Mouse (Mus musculus) intestine, embryonic 15.5 days (tissue): ENCODE measurements around the gene Pgpep1. TPM values are rescaled to one million over a fixed set of nuclear protein-coding genes. Genes with fewer than 3 reads are reported as not detected.
A peak's percentile ranks its signal among the peaks of the same experiment; 100 is the strongest.

Source experiments
- ATAC-seq: fragments of 200-750 bp; cut with Nextera tagmentation; 2 replicates; pipeline ENCODE4 v1.8.0; 2017; ENCODE audit warnings: moderate TSS enrichment, moderate library complexity
- H3K27ac ChIP-seq: fragments of 300-500 bp; sonication (generic); 2 replicates; pipeline ENCODE4 v1.5.1; 2015; ENCODE audit warnings: mild to moderate bottlenecking, inconsistent platforms
- H3K27me3 ChIP-seq: fragments of 300-500 bp; sonication (generic); replicated peaks from 2 replicates; pipeline ENCODE4 v1.6.1; 2015; ENCODE audit warnings: inconsistent platforms
- H3K36me3 ChIP-seq: fragments of 300-500 bp; sonication (generic); 2 replicates; pipeline ENCODE4 v1.6.1; 2015; ENCODE audit warnings: inconsistent platforms
- H3K4me1 ChIP-seq: fragments of 300-500 bp; sonication (generic); replicated peaks from 2 replicates; pipeline ENCODE4 v1.6.1; 2015; ENCODE audit warnings: inconsistent platforms
- H3K4me2 ChIP-seq: fragments of 300-500 bp; sonication (generic); replicated peaks from 2 replicates; pipeline ENCODE4 v1.6.1; 2015; ENCODE audit warnings: mild to moderate bottlenecking, inconsistent platforms
- H3K4me3 ChIP-seq: fragments of 300-500 bp; sonication (generic); replicated peaks from 2 replicates; pipeline ENCODE4 v1.5.1; 2015; ENCODE audit warnings: inconsistent platforms
- H3K9ac ChIP-seq: fragments of 300-500 bp; sonication (generic); 2 replicates; pipeline ENCODE4 v1.6.1; 2015; ENCODE audit warnings: inconsistent platforms
- H3K9me3 ChIP-seq: fragments of 300-500 bp; sonication (generic); 2 replicates; pipeline ENCODE4 v1.6.1; 2016; ENCODE audit warnings: inconsistent platforms
- WGBS: fragments of 180-500 bp; shearing (Covaris S2); methylation state at CpG from one replicate; pipeline ENCODE4 v1.1.7; 2015; 5-methylcytosine and 5-hydroxymethylcytosine counted together
- polyA plus RNA-seq: library from polyadenylated mRNA; unstranded; fragments of >200 nt; fragmentation: Nextera tagmentation; extraction: Ambion mirVana; gene quantifications from 2 replicates; pipeline ENCODE4 v1.2.1, GENCODE M21; 2015

Pgpep1 gene
- polyA plus RNA-seq, 1 experiment from 2014 or later: 58.0 TPM

DNA sequence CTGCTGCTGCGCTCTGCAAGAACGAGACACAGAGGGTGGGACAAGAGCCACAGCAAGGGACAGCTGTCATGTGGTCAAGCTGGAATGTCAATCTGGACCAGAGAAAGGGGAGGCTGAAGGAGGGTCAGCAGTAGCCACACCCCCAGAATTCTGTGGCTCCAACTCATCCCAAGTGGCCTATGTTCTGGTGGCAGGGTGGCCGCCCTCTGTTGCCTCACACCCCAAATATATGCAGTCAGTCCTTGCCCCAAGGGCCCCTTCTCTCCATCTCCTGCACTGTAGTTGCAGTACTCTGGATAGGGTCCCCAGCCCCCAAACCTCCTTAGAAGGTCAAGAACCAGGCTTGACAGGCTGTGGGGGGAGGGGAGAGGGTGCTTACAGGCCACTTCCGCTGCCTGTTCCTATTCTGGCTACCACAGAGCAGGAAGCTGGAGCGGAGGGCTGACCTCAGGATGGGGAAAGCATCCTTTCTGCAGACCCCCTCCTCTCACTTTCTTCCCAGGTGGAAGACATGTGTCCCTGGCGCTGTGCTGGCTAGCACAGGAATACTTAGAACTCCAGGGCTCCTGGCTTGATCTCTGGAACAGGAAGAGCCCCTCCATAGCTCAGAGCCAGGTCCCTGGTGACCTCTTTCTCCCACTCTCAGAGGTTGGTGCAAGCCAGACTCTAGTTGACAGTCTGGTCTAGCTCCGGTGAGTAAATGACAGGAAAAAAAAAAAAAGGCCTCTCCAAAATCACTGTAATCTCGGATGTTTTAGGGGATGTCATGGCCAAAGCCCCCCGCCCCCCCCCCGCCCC is 59.5 kb downstream of the Pgpep1 start:
- Histone ChIP-seq H3K36me3 (peaks cover 20% of the 10 kb centered on the region), H3K4me1 (peaks cover 55% of the 10 kb centered on the region), H3K27ac (peak overlapping the region; percentile 24; the same call in 1 of the 2 replicates), H3K9ac (peak overlapping the region; percentile 5; the same call in 1 of the 2 replicates), H3K4me2 (peak overlapping the region; percentile 50), H3K27me3 (no peaks in the 10 kb centered on the region), H3K4me3 (0 out of 2 replicates have a peak overlapping the region, but pooled peaks have one; percentile 4), H3K9me3 (no peaks in the 10 kb centered on the region)
- no peak for ATAC-seq
- WGBS: 31% methylated on average over 10 of the region's 10 CpGs

DNA sequence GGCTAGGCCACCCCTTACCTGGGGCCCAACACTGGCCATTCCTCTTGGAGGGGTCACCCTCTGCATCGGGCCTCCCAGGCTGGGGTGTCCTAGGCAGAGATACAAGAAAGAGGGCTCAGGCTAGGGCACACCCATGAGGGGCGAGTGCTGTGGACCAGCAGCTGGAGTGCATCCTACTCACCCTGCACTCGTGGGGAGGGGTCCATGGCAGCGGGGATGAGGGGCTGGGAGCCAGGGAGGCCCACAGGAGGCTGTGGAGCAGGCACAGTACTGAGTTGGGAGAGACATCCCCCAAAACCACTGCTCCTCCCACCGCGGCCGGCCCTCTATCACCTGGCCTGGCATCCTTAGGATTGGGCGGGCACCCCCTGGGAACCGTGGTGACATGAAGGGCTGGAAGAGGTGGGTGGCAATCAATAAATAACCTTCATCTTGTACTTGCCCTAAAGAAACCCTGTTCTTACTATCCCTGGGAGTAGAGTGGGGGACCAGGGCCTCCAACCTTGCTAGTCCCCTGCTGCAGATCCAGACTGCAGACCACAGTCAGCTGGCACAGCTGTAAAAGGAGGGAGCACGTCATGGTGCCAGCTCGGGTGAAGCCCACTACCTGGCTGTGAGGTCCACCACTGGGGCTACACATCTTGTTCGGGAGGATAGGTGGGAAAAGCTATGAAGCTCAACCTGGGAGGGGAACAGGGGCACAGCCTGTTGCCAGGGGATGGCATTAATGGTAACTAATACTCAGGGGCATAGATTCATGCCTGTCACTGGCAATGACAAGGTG is 60.5 kb downstream of the Pgpep1 start:
- Histone ChIP-seq H3K27me3 (no peaks in the 10 kb centered on the region), H3K9ac (no peak overlapping the region), H3K4me1 (peaks cover 63% of the 10 kb centered on the region), H3K36me3 (peaks cover 22% of the 10 kb centered on the region), H3K4me3 (no peak overlapping the region), H3K4me2 (no peak overlapping the region), H3K9me3 (no peaks in the 10 kb centered on the region), H3K27ac (no peak overlapping the region)
- no peak for ATAC-seq
- WGBS: 83% methylated on average over 12 of the region's 12 CpGs

DNA sequence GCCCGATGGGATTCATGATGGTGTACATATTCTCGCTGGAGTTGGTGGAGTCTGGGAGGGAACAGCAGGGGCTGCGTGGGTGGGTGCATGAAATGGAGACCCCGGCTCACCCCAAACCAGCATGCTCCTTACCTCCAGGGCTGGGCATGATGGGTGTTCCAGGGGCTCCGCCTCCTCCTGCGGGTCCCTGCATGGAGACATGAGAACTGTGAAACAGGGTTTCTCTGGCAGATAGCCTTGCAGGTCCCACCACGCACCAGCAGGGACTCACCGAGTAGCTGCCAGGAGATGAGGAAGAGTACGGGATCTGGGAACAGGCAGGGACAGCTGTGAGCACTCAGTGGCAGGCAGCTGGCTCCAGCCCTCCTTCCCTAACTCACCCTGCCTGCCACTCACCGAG is 61.5 kb downstream of the Pgpep1 start:
- 27% methylated on average over 10 of the region's 10 CpGs for WGBS

DNA sequence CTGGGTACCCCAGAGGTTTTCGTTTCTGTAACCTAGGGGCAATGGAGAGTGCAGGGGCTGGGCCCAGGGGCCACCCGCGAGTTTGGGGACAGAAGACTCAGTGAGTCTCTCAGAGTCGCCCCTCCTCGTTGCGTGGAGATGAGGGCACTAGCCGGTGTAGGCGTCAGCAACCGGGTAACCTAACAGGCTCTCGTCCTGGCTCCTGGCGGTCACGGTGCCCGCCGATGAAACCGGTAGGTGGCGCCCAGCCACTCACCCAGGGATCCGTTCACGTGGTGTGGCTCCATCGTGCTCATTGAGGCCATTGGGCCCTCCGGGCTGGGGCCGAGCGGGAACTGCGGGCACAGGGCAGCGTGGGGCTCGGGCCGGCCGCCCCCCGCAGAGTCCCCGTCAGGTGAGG is 61.9 kb downstream of the Pgpep1 start:
- Histone ChIP-seq H3K4me1 (peaks cover 69% of the 10 kb centered on the region), H3K9me3 (no peaks in the 10 kb centered on the region), H3K27ac (0 out of 2 replicates have a peak overlapping the region, but pooled peaks have one; percentile 27), H3K27me3 (no peaks in the 10 kb centered on the region), H3K4me2 (peak overlapping the region; percentile 83), H3K9ac (peak overlapping the region; percentile 59), H3K36me3 (peaks cover 22% of the 10 kb centered on the region), H3K4me3 (peak overlapping the region; percentile 44)
- WGBS: 8% methylated on average over 29 of the region's 29 CpGs
- ATAC-seq: peak; percentile 35

More for the DNA sequence above, 61.5 kb downstream of the Pgpep1 start:
- H3K4me2 ChIP-seq: peak overlapping the region; percentile 83
- no peaks in the 10 kb centered on the region for H3K9me3 ChIP-seq
- ATAC-seq: no peak
- H3K4me1 ChIP-seq: peaks cover 65% of the 10 kb centered on the region
- no peak overlapping the region for H3K9ac ChIP-seq
- H3K27ac ChIP-seq: no peak overlapping the region
- peaks cover 22% of the 10 kb centered on the region for H3K36me3 ChIP-seq
- no peaks in the 10 kb centered on the region for H3K27me3 ChIP-seq
- H3K4me3 ChIP-seq: peak overlapping the region; percentile 44

DNA sequence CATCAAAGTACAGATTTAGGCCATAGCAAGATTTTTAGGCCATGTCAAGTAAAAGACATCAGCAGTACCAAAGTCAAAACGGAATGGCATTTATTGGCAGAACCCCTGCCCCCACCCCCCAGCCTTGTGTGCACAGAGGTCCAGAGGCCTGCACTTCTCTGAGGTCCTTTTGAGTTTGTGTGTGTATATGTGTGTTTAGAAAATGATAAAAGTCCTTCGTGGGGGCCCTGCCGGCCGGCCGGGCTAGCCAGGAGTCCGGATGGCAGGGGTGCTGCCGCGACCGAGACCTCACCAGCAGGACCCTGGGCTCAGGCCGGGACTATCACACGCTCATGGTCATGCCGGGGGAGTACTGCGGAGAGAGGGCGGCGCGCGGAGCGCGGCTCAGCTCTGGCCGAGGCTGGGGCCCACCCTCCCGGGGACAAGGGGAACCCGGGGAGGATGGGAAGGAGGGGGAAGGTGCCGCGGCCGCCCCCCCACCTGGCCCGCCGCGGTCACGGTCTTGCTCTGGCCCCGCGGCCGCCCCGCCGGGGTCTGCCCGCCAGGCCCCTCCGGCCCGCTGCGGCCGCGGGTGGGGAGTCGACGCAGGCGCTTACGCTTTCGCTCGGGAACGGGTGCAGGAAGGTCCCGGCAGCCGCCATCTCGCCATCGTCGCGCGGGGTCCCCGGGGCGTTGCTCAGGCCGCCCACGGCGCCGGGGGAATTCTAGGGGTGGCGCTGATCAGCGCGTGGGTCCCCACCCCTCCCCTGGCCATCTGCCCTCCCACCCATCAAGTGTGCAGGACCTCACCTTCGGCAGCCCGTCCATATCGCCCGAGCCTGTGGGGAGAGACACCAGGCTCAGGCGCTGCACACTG is 62.5 kb downstream of the Pgpep1 start:
- Histone ChIP-seq H3K9me3 (no peaks in the 10 kb centered on the region), H3K36me3 (peaks cover 22% of the 10 kb centered on the region), H3K9ac (peak overlapping the region; percentile 59), H3K27me3 (no peaks in the 10 kb centered on the region), H3K4me2 (peak overlapping the region; percentile 83), H3K4me1 (peaks cover 72% of the 10 kb centered on the region), H3K4me3 (peak overlapping the region; percentile 44), H3K27ac (0 out of 2 replicates have a peak overlapping the region, but pooled peaks have one; percentile 27)
- ATAC-seq: no peak
- WGBS: 20% methylated on average over 67 of the region's 68 CpGs

DNA sequence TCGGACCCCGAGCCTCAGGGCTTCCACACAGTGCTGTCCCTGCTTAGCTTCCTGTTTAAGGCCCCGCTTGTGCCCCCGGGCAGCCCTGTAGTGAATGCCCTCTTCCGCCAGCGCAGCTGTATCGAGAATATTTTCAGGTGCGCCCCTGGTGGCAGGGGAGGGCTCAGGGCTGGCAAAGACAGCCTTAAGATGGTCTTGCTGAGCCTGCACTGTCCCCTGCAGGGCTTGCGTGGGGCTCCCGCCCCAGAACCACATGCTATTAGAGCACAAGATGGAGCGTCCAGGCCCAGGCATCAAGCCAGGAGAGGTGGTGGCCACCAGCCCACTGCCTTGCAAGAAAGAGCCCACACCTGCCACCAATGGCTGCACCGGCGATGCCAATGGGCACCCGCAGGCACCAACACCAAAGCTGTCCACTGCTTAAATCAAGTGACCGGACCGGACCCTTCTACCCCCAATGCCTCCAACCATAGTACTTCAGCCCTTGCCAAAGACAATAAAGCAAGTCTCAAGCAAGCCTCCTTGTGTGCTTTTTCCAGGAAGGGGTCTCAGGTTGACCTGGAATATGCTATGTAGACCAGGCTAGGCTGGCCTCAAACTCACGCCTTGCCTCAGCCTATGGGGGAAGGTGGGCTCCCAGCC is 63.3 kb downstream of the Pgpep1 start:
- no peak overlapping the region for H3K27ac ChIP-seq
- H3K4me3 ChIP-seq: peak overlapping the region; percentile 44; the same call in 1 of the 2 replicates
- peaks cover 72% of the 10 kb centered on the region for H3K4me1 ChIP-seq
- ATAC-seq: no peak
- H3K9ac ChIP-seq: no peak overlapping the region; the same call in 1 of the 2 replicates
- H3K27me3 ChIP-seq: no peaks in the 10 kb centered on the region
- peaks cover 17% of the 10 kb centered on the region for H3K36me3 ChIP-seq
- 86% methylated on average over 17 of the region's 17 CpGs for WGBS
- H3K4me2 ChIP-seq: peak overlapping the region; percentile 83
- no peaks in the 10 kb centered on the region for H3K9me3 ChIP-seq

Other genes with a start within 250 kb of the Pgpep1 start
- gene Crtc1, start 220.8 kb downstream of the Pgpep1 start, polyA plus RNA-seq: 14.8 and 15.0 TPM in 2 replicates
- gene Klhl26, start 183.4 kb downstream of the Pgpep1 start, polyA plus RNA-seq: 18.7 and 20.8 TPM in 2 replicates
- 3.2 and 4.2 TPM in 2 replicates for gene Tmem59l, start 173.0 kb downstream of the Pgpep1 start, polyA plus RNA-seq
- gene Crlf1, start 167.2 kb downstream of the Pgpep1 start, polyA plus RNA-seq: 0.95 and 1.2 TPM in 2 replicates
- 121 and 132 TPM in 2 replicates for gene Rex1bd, start 153.6 kb downstream of the Pgpep1 start, polyA plus RNA-seq
- gene Uba52, start 149.6 kb downstream of the Pgpep1 start, polyA plus RNA-seq: 957 and 992 TPM in 2 replicates
- gene Fkbp8, start 132.7 kb downstream of the Pgpep1 start, polyA plus RNA-seq: 277 and 331 TPM in 2 replicates
- gene Kxd1, start 132.4 kb downstream of the Pgpep1 start, polyA plus RNA-seq: 60.5 and 65.8 TPM in 2 replicates
- gene Ell, start 120.9 kb downstream of the Pgpep1 start, polyA plus RNA-seq: 15.9 TPM in 2 replicates
- gene Isyna1, start 66.0 kb downstream of the Pgpep1 start, polyA plus RNA-seq: 123 and 130 TPM in 2 replicates
- gene Ssbp4, start 51.5 kb downstream of the Pgpep1 start, polyA plus RNA-seq: 86.9 and 91.7 TPM in 2 replicates
- gene Lrrc25, start 44.2 kb downstream of the Pgpep1 start, polyA plus RNA-seq: 2.4 and 2.5 TPM in 2 replicates
- gene Gdf15, start 27.9 kb downstream of the Pgpep1 start, polyA plus RNA-seq: 2.3 and 2.9 TPM in 2 replicates
- 286 and 323 TPM in 2 replicates for gene Lsm4, start 12.9 kb upstream of the Pgpep1 start, polyA plus RNA-seq
- gene Jund, start 38.6 kb upstream of the Pgpep1 start, polyA plus RNA-seq: 83.7 and 88.8 TPM in 2 replicates
- not detected in 2 replicates for gene Iqcn, start 43.1 kb upstream of the Pgpep1 start, polyA plus RNA-seq
- gene Gm3336, start 58.2 kb upstream of the Pgpep1 start, polyA plus RNA-seq: 2.1 and 2.5 TPM in 2 replicates
- gene Pde4c, start 63.3 kb upstream of the Pgpep1 start, polyA plus RNA-seq: 0.21 and 0.53 TPM in 2 replicates
- gene Rab3a, start 94.3 kb upstream of the Pgpep1 start, polyA plus RNA-seq: 24.0 and 26.0 TPM in 2 replicates
- gene Mpv17l2, start 100.6 kb upstream of the Pgpep1 start, polyA plus RNA-seq: 59.1 and 72.6 TPM in 2 replicates
- gene Pik3r2, start 116.3 kb upstream of the Pgpep1 start, polyA plus RNA-seq: 53.1 and 55.3 TPM in 2 replicates
- 13.2 and 16.8 TPM in 2 replicates for gene Mast3, start 144.7 kb upstream of the Pgpep1 start, polyA plus RNA-seq
- gene Il12rb1, start 148.1 kb upstream of the Pgpep1 start, polyA plus RNA-seq: 0.29 and 0.40 TPM in 2 replicates
- 7.5 TPM in 2 replicates for gene Arrdc2, start 179.3 kb upstream of the Pgpep1 start, polyA plus RNA-seq
- 2.0 TPM in 2 replicates for gene Kcnn1, start 202.9 kb upstream of the Pgpep1 start, polyA plus RNA-seq
- gene Ccdc124, start 213.5 kb upstream of the Pgpep1 start, polyA plus RNA-seq: 89.4 and 90.7 TPM in 2 replicates
- 0.34 and 0.40 TPM in 2 replicates for gene Slc5a5, start 232.4 kb upstream of the Pgpep1 start, polyA plus RNA-seq
- 4,170 and 4,400 TPM in 2 replicates for gene Rpl18a, start 237.0 kb upstream of the Pgpep1 start, polyA plus RNA-seq
- gene Map1s, start 245.5 kb upstream of the Pgpep1 start, polyA plus RNA-seq: 36.7 and 38.6 TPM in 2 replicates